Mouse (Mus musculus) hindbrain, embryonic 11.5 days (tissue): ENCODE measurements around the gene Mmp20. TPM values are rescaled to one million over a fixed set of nuclear protein-coding genes. Genes with fewer than 3 reads are reported as not detected.

ENCODE experiments used
- ATAC-seq: fragments of 200-750 bp; cut with Nextera tagmentation; 2 replicates; pipeline ENCODE4 v1.8.0; 2017; ENCODE audit warnings: mild to moderate bottlenecking, moderate TSS enrichment, moderate library complexity; ENCODE audit not compliant: low FRiP score
- DNase-seq: peaks from one replicate; pipeline ENCODE4 v3.0.0-alpha.2; 2015; ENCODE audit warnings: low spot score
- H3K27ac ChIP-seq: fragments of 300-500 bp; sonication (generic); 2 replicates; pipeline ENCODE4 v1.5.1; 2014; ENCODE audit warnings: mild to moderate bottlenecking, low read depth, low read length
- H3K27me3 ChIP-seq: fragments of 300-500 bp; sonication (generic); 2 replicates; pipeline ENCODE4 v1.6.1; 2014; ENCODE audit warnings: mild to moderate bottlenecking, low read length, moderate library complexity, mixed read lengths; ENCODE audit not compliant: control insufficient read depth, insufficient read depth
- H3K36me3 ChIP-seq: fragments of 300-500 bp; sonication (generic); 2 replicates; pipeline ENCODE4 v1.6.1; 2014; ENCODE audit warnings: mild to moderate bottlenecking, low read length, moderate library complexity, mixed read lengths; ENCODE audit not compliant: control insufficient read depth, insufficient read depth
- H3K4me1 ChIP-seq: fragments of 300-500 bp; sonication (generic); replicated peaks from 2 replicates; pipeline ENCODE4 v1.6.1; 2014; ENCODE audit warnings: low read length, mixed read lengths; ENCODE audit not compliant: control insufficient read depth, insufficient read depth
- H3K4me2 ChIP-seq: fragments of 300-500 bp; sonication (generic); replicated peaks from 2 replicates; pipeline ENCODE4 v1.6.1; 2014; ENCODE audit warnings: mild to moderate bottlenecking, low read depth, low read length
- H3K4me3 ChIP-seq: fragments of 300-500 bp; sonication (generic); 2 replicates; pipeline ENCODE4 v1.5.1; 2014; ENCODE audit warnings: low read depth, low read length
- H3K9ac ChIP-seq: fragments of 300-500 bp; sonication (generic); 2 replicates; pipeline ENCODE4 v1.6.1; 2014; ENCODE audit warnings: low read depth, low read length
- H3K9me3 ChIP-seq: fragments of 300-500 bp; sonication (generic); 2 replicates; pipeline ENCODE4 v1.6.1; 2016; ENCODE audit warnings: low read length; ENCODE audit not compliant: control insufficient read depth
- WGBS: fragments of 180-500 bp; shearing (Covaris S2); extraction: QIAGEN DNeasy Blood & Tissue Kit; methylation state at CpG from one replicate; pipeline ENCODE4 v1.1.7; 2014; 5-methylcytosine and 5-hydroxymethylcytosine counted together
- polyA plus RNA-seq: library from polyadenylated mRNA; unstranded; fragments of >200 nt; fragmentation: Nextera tagmentation; extraction: Ambion mirVana; gene quantifications from 2 replicates; pipeline ENCODE4 v1.2.1, GENCODE M21; 2014

Mmp20 gene
- not detected in 2 replicates for polyA plus RNA-seq

- no peaks in the 10 kb centered on the region for H3K36me3 ChIP-seq
- H3K4me2 ChIP-seq: no peak within 1 kb of the TSS
- no peaks in the 10 kb centered on the region for H3K9me3 ChIP-seq
- no peak for ATAC-seq
- no peaks in the 10 kb centered on the region for H3K27me3 ChIP-seq
- H3K4me1 ChIP-seq: no peaks in the 10 kb centered on the region
- no peak for DNase-seq
- no peak within 1 kb of the TSS for H3K4me3 ChIP-seq
- H3K9ac ChIP-seq: no peak within 1 kb of the TSS
- H3K27ac ChIP-seq: no peak within 1 kb of the TSS
Observed at GRCm38 (mm10) chr9:7627931-7628330, at the start of gene Mmp20. TSS of gene Mmp20 (plus strand) at chr9:7628231.

GRCm38 (mm10) chr9:7590063-7590462 lies 38.0 kb upstream of the Mmp20 start:
- no peaks in the 10 kb centered on the region for H3K27me3 ChIP-seq
- no peak for ATAC-seq
- H3K4me2 ChIP-seq: no peak overlapping the region
- H3K36me3 ChIP-seq: no peaks in the 10 kb centered on the region
- no peak for DNase-seq
- WGBS: 76% methylated on average over 8 of the region's 8 CpGs
- no peak overlapping the region for H3K4me3 ChIP-seq
- H3K27ac ChIP-seq: no peak overlapping the region
- no peaks in the 10 kb centered on the region for H3K9me3 ChIP-seq
- no peak overlapping the region for H3K9ac ChIP-seq
- H3K4me1 ChIP-seq: no peaks in the 10 kb centered on the region

- no peaks in the 10 kb centered on the region for H3K36me3 ChIP-seq
- H3K4me3 ChIP-seq: no peak overlapping the region
- DNase-seq (no peak), ATAC-seq (no peak)
- no peaks in the 10 kb centered on the region for H3K27me3 ChIP-seq
- H3K9me3 ChIP-seq: no peaks in the 10 kb centered on the region
- no peaks in the 10 kb centered on the region for H3K4me1 ChIP-seq
- no peak overlapping the region for H3K4me2 ChIP-seq
- H3K9ac ChIP-seq: no peak overlapping the region
- WGBS: 93% methylated on average over 3 of the region's 3 CpGs
- H3K27ac ChIP-seq: no peak overlapping the region
Observed at GRCm38 (mm10) chr9:7593272-7593812, 34.7 kb upstream of the Mmp20 start.

GRCm38 (mm10) chr9:7594816-7595540 lies 33.1 kb upstream of the Mmp20 start:
- no peak overlapping the region for H3K27ac ChIP-seq

GRCm38 (mm10) chr9:7602982-7603742 lies 24.9 kb upstream of the Mmp20 start:
- Histone ChIP-seq H3K9ac (no peak overlapping the region), H3K9me3 (no peaks in the 10 kb centered on the region), H3K36me3 (no peaks in the 10 kb centered on the region), H3K4me2 (no peak overlapping the region), H3K27me3 (no peaks in the 10 kb centered on the region), H3K4me1 (no peaks in the 10 kb centered on the region), H3K27ac (no peak overlapping the region), H3K4me3 (no peak overlapping the region)
- ATAC-seq (peak; percentile 54), DNase-seq (peak; percentile 79)
- 2% methylated on average over 3 of the region's 3 CpGs for WGBS

More at GRCm38 (mm10) chr9:7594816-7595540, 33.1 kb upstream of the Mmp20 start:
- Histone ChIP-seq H3K9me3 (no peaks in the 10 kb centered on the region), H3K4me3 (no peak overlapping the region), H3K36me3 (no peaks in the 10 kb centered on the region), H3K4me2 (peak overlapping the region; percentile 21; the same call in 1 of the 2 replicates), H3K9ac (peak overlapping the region; percentile 40; the same call in 1 of the 2 replicates), H3K4me1 (no peaks in the 10 kb centered on the region), H3K27me3 (no peaks in the 10 kb centered on the region)
- ATAC-seq (peak; percentile 96), DNase-seq (peak; percentile 85)
- 31% methylated on average over 6 of the region's 6 CpGs for WGBS

- Histone ChIP-seq H3K4me1 (no peaks in the 10 kb centered on the region), H3K9me3 (no peaks in the 10 kb centered on the region), H3K4me3 (no peak overlapping the region), H3K4me2 (no peak overlapping the region), H3K9ac (no peak overlapping the region), H3K36me3 (no peaks in the 10 kb centered on the region), H3K27me3 (no peaks in the 10 kb centered on the region), H3K27ac (no peak overlapping the region)
- DNase-seq (no peak), ATAC-seq (no peak)
- 83% methylated on average over 6 of the region's 6 CpGs for WGBS
Observed at GRCm38 (mm10) chr9:7604005-7604404, 24.0 kb upstream of the Mmp20 start.

- no peak overlapping the region for H3K4me2 ChIP-seq
- ATAC-seq: no peak
- H3K27ac ChIP-seq: no peak overlapping the region
- H3K36me3 ChIP-seq: no peaks in the 10 kb centered on the region
- no peak overlapping the region for H3K9ac ChIP-seq
- no peaks in the 10 kb centered on the region for H3K27me3 ChIP-seq
- WGBS: 93% methylated on average over 12 of the region's 12 CpGs
- H3K4me3 ChIP-seq: no peak overlapping the region
- DNase-seq: no peak
- no peaks in the 10 kb centered on the region for H3K4me1 ChIP-seq
- H3K9me3 ChIP-seq: no peaks in the 10 kb centered on the region
Observed at GRCm38 (mm10) chr9:7605638-7606037, 22.4 kb upstream of the Mmp20 start.

- H3K4me2 ChIP-seq: no peak overlapping the region
- no peaks in the 10 kb centered on the region for H3K9me3 ChIP-seq
- no peak overlapping the region for H3K4me3 ChIP-seq
- DNase-seq (no peak), ATAC-seq (no peak)
- WGBS: 75% methylated on average over 3 of the region's 3 CpGs
- H3K4me1 ChIP-seq: no peaks in the 10 kb centered on the region
- H3K36me3 ChIP-seq: no peaks in the 10 kb centered on the region
- H3K9ac ChIP-seq: no peak overlapping the region
- H3K27ac ChIP-seq: no peak overlapping the region
- no peaks in the 10 kb centered on the region for H3K27me3 ChIP-seq
Observed at GRCm38 (mm10) chr9:7622582-7622981, 5.4 kb upstream of the Mmp20 start.
